Mouse (Mus musculus): ENCODE measurements around the gene Agbl4. TPM values are rescaled to one million over a fixed set of nuclear protein-coding genes. Genes with fewer than 3 reads are reported as not detected.

Agbl4 gene
- total and polyA plus RNA-seq, 3 experiments, result not detected

- in situ Hi-C loops (cut with MboI; ENCODE audit: low pct_ligation_motif_present, low pct_unique_long_range_greater_than_20kb, low sequenced_read_pairs) (no loop called here), dilution Hi-C loops (cut with MboI; ENCODE audit: extremely low pct_ligation_motif_present, extremely low pct_unique_long_range_greater_than_20kb, low sequenced_read_pairs) (no loop called here)
Observed at GRCm38 (mm10) chr4:110757941-110758340, 360.5 kb downstream of the Agbl4 start.

GRCm38 (mm10) chr4:110788596-110788995 lies 391.1 kb downstream of the Agbl4 start:
- H3K27me3 ChIP-seq (replicated peaks), result no peaks in the 10 kb centered on the region
- no peak overlapping the region for H3K27ac ChIP-seq (ENCODE audit: insufficient read depth, low read depth)
- H3K9ac ChIP-seq (ENCODE audit: insufficient read depth, low read depth), result no peak overlapping the region
- dilution Hi-C loops (cut with MboI; ENCODE audit: extremely low pct_ligation_motif_present, extremely low pct_unique_long_range_greater_than_20kb, low sequenced_read_pairs) (no loop called here), in situ Hi-C loops (cut with MboI; ENCODE audit: low pct_ligation_motif_present, low pct_unique_long_range_greater_than_20kb, low sequenced_read_pairs) (no loop called here)
- no peaks in the 10 kb centered on the region for H3K9me3 ChIP-seq (replicated peaks; ENCODE audit: low read length)
- no peak overlapping the region for H3K4me2 ChIP-seq (ENCODE audit: insufficient read depth, low read depth, poor library complexity, severe bottlenecking)
- no peaks in the 10 kb centered on the region for H3K79me2 ChIP-seq (replicated peaks; ENCODE audit: control insufficient read depth, extremely low read depth, insufficient read depth, poor library complexity, severe bottlenecking)
- no peaks in the 10 kb centered on the region for H3K36me3 ChIP-seq (replicated peaks in 1 of 2; ENCODE audit: control insufficient read depth in 1 of 2, insufficient read depth in 1 of 2, low read length in 1 of 2)
- H3K4me1 ChIP-seq (ENCODE audit: control insufficient read depth in 1 of 2, insufficient read depth in 2 of 2), result no peaks in the 10 kb centered on the region
- no peak for DNase-seq (ENCODE audit: extremely low read depth)
- no peak overlapping the region for H3K4me3 ChIP-seq (replicated peaks in 1 of 3; ENCODE audit: low read depth in 2 of 3, low read length in 2 of 3, poor library complexity in 1 of 3)
- TF ChIP-seq CHD1 (IDR thresholded peaks at IDR 0.05; ENCODE audit: low read depth, low read length) (no peak), ETS1 (conservative IDR thresholded peaks at IDR 0.05; ENCODE audit: low read depth, low read length) (no peak), SMC3 (IDR thresholded peaks at IDR 0.05; ENCODE audit: low read depth, low read length) (no peak), ZC3H11A (IDR thresholded peaks at IDR 0.05; ENCODE audit: low read depth, low read length) (no peak), NRF1 (IDR thresholded peaks at IDR 0.05; ENCODE audit: low read depth, low read length) (no peak), IRF4 (IDR thresholded peaks at IDR 0.05; ENCODE audit: low read depth, low read length) (no peak), HCFC1 (IDR thresholded peaks at IDR 0.05; ENCODE audit: low read depth, low read length) (no peak), PAX5 (IDR thresholded peaks at IDR 0.05; ENCODE audit: low read length) (no peak), RAD21 (IDR thresholded peaks at IDR 0.05; ENCODE audit: low read depth, low read length) (no peak)

More at GRCm38 (mm10) chr4:110757941-110758340, 360.5 kb downstream of the Agbl4 start:
- Histone ChIP-seq H3K27me3 (replicated peaks) (no peaks in the 10 kb centered on the region), H3K4me2 (ENCODE audit: insufficient read depth, low read depth, poor library complexity, severe bottlenecking) (no peak overlapping the region), H3K27ac (ENCODE audit: insufficient read depth, low read depth) (no peak overlapping the region), H3K4me3 (replicated peaks in 1 of 3; ENCODE audit: low read depth in 2 of 3, low read length in 2 of 3, poor library complexity in 1 of 3) (no peak overlapping the region), H3K36me3 (replicated peaks in 1 of 2; ENCODE audit: control insufficient read depth in 1 of 2, insufficient read depth in 1 of 2, low read length in 1 of 2) (no peaks in the 10 kb centered on the region), H3K9me3 (replicated peaks; ENCODE audit: low read length) (no peaks in the 10 kb centered on the region), H3K4me1 (ENCODE audit: control insufficient read depth in 1 of 2, insufficient read depth in 2 of 2) (peaks cover 0 to 2% of the 10 kb centered on the region in 2 experiments; a peak in 1 of 4 replicates), H3K9ac (ENCODE audit: insufficient read depth, low read depth) (no peak overlapping the region), H3K79me2 (replicated peaks; ENCODE audit: control insufficient read depth, extremely low read depth, insufficient read depth, poor library complexity, severe bottlenecking) (no peaks in the 10 kb centered on the region)
- no peak for DNase-seq (ENCODE audit: extremely low read depth)
- no peak for TF ChIP-seq PAX5 (IDR thresholded peaks at IDR 0.05; ENCODE audit: low read length)
- TF ChIP-seq ZKSCAN1 (IDR thresholded peaks at IDR 0.05; ENCODE audit: borderline replicate concordance, low read depth, low read length), result no peak
- TF ChIP-seq NRF1 (IDR thresholded peaks at IDR 0.05; ENCODE audit: low read depth, low read length), result no peak
- no peak for TF ChIP-seq MAZ (IDR thresholded peaks at IDR 0.05; ENCODE audit: low read depth, low read length)
- TF ChIP-seq MEF2A (IDR thresholded peaks at IDR 0.05; ENCODE audit: borderline replicate concordance, low read depth, low read length), result no peak
- no peak for TF ChIP-seq SMC3 (IDR thresholded peaks at IDR 0.05; ENCODE audit: low read depth, low read length)
- TF ChIP-seq ZMIZ1 (IDR thresholded peaks at IDR 0.05; ENCODE audit: low read depth, low read length), result no peak
- no peak for TF ChIP-seq BHLHE40 (IDR thresholded peaks at IDR 0.05; ENCODE audit: low read depth, low read length)
- TF ChIP-seq NELFE (IDR thresholded peaks at IDR 0.05; ENCODE audit: low read depth, low read length), result no peak
- TF ChIP-seq USF2 (conservative IDR thresholded peaks at IDR 0.05; ENCODE audit: low read depth, low read length), result no peak
- TF ChIP-seq GABPA (IDR thresholded peaks at IDR 0.05; ENCODE audit: insufficient replicate concordance, low read depth, low read length), result no peak
- TF ChIP-seq MAFK (IDR thresholded peaks at IDR 0.05; ENCODE audit: insufficient replicate concordance, low read length), result no peak
- no peak for TF ChIP-seq CHD2 (IDR thresholded peaks at IDR 0.05; ENCODE audit: low read length)
- TF ChIP-seq IRF4 (IDR thresholded peaks at IDR 0.05; ENCODE audit: low read depth, low read length), result no peak
- TF ChIP-seq JUND (conservative IDR thresholded peaks at IDR 0.05; ENCODE audit: low read depth, low read length), result no peak
- no peak for TF ChIP-seq ZNF384 (IDR thresholded peaks at IDR 0.05; ENCODE audit: low read depth, low read length)
- no peak for TF ChIP-seq HCFC1 (IDR thresholded peaks at IDR 0.05; ENCODE audit: low read depth, low read length)
- TF ChIP-seq UBTF (IDR thresholded peaks at IDR 0.05; ENCODE audit: low read depth, low read length), result no peak
- TF ChIP-seq SIN3A (IDR thresholded peaks at IDR 0.05; ENCODE audit: low read length), result no peak
- TF ChIP-seq JUN (IDR thresholded peaks at IDR 0.05; ENCODE audit: insufficient read depth, low read depth, low read length), result no peak
